Mouse (Mus musculus): Measurements from ENCODE around the gene 1700061G19Rik.

GRCm38 (mm10) chr17:56919725-56920124 lies 44.4 kb downstream of the 1700061G19Rik start:
- TF ChIP-seq CTCF (IDR thresholded peaks at IDR 0.05; ENCODE audit: low read depth, low read length) (no peak), EP300 (IDR thresholded peaks at IDR 0.05; ENCODE audit: insufficient read depth, low read depth, low read length) (no peak), POLR2A (IDR thresholded peaks at IDR 0.05; ENCODE audit: insufficient read depth, low read length) (no peak)
